Mouse (Mus musculus) spleen, adult 12 weeks (tissue): ENCODE data around the gene Cpt1b.
A peak's percentile ranks its signal among the peaks of the same experiment; 100 is the strongest.

Experiments
- DNase-seq: peaks from one replicate; pipeline ENCODE4 v3.0.0; 2022; ENCODE audit warnings: low spot score

The Cpt1b gene

DNA sequence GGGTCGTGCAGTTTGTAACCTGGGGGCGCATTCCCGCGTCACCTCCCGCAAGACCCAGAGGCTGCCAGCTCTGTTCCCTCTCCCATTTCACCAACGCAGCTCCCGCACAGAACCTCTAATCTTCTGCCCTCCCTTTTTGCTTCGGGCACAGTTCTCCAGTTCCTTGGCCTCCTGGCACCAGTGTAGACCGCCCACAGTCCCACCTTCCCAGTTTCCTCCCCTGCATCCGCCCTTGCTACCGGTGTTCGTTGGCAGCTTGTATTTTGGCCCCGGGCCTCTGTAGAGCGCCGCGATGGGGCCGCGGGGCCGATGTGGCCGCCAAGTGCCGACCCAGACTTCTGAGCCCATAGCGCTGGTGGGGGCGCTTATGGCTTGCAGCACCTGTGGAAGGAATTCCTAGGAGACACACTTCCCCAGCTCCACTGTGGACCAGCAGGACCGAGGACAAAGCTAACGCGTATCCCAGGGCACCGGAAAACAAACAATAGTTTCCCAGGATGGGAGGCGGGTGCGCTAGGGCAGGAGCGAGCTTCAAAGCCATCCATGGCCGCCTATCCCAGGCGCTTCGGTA, 46.7 kb downstream of the Cpt1b start, which contains the start of gene Odf3b:
Odf3b (minus strand) TSS at position 452 of the 571 bp plus-strand sequence.
- DNase-seq = no peak

DNA sequence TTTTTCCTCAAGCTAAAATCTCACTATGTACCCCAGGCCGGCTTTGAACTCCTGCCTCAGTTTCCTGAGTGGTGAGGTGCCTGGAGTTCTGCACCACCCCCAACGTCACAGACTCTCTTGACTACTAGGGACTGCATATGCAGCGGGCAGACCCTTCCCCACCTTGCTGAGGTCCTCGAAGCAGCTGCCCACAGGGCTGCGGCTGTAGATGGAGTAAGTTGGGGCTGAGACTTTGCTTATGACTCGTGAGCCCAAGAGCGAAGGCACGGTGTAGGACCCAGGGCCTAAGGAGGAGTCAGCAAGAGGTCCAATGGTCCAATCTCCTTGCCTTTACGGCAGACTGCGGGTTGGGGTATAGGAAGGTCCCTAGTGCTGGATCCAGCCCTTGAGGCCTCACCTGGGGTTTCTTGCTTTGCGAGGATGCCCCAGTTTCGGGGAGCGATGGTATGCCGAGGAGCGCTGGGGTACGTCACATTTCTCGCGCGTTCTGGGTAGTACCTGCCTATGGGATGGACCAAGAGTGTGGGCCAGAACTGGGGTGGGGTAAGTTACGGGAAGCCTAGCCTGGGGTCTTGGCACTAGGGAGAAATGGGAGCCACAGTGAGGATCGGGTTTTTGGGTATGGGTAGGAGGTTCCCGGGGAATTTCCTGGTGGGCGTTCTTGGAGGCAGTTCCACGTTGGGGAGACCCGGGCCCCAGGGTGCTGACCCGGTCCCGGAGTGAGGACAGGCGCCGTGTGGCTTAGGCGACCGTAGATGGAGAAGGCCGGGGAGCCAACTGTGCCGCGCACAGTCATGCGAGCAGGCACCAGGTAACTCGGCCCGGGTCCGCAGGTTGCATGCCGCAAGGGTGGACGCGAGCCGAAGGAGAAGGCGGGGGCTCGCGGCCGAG, 47.5 kb downstream of the Cpt1b start:
- no peak for DNase-seq

DNA sequence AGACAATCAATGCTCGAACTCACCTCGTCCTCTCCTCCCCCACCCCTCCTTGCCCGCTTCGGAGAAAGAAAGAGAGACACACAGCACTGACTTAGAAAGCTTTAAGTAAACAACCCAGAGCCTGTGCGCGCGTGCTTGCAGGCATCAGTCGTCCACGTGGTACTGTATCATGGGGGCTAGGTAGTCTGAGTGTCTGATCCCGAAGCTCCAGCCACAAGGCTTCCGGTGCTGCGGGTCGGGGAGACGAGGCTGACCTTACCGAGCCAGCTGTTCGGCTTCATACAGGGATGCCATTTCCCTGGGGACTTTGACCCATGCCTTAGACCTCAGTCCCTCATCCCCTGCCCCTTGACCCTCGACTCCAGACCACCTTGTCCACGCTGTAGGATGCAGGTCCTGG, 48.3 kb downstream of the Cpt1b start:
- no peak for DNase-seq

DNA sequence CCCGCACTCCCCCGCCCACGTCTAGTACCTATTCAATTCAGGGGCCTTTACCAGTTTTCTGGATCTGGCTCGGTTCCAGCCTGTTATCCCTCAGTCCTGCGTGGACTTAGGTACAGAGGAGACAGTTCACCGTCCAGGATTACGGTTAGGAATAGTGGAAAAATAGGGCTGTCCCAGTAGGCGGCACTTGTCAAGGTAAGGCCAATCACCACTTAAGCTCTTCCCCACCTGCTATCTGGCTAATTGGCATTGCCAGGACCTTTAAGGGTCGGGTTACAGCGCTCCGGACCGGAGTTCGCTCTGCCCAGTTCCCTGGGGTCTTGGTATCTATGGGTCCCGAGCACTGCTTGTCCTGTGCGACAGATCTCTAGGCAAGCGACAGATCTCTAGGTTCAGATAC, 48.7 kb downstream of the Cpt1b start, which contains the start of gene Tymp:
Tymp (minus strand) TSS at position 83 of the 400 bp plus-strand sequence.
- no peak for DNase-seq

DNA sequence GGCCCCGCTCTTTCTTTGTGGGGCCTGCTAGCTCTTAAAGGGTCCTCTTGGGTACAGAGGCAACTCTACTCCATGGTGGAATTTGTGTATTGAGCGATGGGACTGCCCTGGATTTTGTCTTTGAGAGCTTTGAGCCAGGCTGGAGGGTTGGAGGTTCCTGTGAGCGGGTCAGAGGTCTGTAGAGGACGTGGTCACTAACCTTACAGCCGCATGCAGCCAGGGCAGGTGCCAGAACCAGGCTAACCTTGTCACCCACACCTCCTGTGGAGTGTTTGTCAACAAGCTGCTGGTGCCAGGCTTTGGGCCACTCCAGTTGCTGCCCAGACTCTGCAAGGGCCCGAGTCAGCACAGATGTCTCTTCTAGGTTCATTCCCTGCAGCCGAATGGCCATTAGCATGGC, 49.6 kb downstream of the Cpt1b start:
- DNase-seq = no peak

DNA sequence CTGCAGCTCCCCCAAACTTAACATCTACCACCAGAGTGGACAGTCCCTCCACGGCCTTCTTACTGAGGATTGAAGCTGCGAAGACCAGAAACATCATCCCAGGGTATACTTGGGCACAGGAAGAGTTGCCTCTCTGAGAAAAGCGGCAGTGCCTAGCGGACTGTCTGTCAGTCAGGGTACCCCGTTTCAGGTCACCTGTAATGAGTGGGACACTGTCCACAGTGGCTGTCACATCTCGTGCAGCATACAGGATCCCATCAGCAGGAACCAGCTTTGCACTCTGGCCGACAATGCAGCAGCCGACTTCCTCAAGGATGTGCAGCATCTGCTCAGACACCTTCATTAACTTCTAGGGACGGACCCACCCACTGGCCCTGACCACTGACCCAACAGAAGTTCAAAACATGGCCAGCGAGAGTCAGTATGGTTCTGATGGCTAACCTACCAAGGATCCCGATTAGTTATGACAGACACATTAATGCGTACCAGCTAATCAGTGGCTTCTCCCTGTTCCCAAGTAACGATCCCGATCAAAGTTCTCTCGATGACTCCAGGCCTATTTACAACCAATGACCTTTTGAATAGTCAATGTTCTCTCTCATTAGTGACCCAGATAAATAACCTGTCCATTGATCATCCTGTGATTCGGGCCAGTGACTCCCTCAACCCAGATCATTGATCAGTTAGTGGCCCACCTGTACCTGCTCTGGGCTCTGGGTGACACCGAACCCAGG, 50.7 kb downstream of the Cpt1b start:
- no peak for DNase-seq

DNA sequence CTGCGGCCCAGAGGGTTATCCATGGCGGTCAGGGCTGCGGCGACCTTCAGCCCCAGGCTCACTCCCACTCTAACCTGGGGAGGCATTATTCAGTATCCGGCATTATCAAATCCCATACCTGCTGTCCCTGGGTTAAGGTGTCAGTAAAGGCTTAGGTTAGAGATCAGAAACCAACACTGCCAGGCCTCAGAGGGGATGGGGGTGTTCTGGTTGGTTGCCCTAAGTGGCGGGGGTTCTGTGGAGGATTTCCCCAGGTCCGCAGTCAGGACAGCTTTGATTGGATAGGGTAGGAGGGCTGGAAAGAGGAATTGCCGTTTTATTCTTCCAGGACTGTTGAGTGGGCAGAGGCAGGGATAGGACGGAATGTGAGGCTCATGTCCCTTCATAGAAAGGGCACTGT, 51.3 kb downstream of the Cpt1b start:
- DNase-seq = no peak

DNA sequence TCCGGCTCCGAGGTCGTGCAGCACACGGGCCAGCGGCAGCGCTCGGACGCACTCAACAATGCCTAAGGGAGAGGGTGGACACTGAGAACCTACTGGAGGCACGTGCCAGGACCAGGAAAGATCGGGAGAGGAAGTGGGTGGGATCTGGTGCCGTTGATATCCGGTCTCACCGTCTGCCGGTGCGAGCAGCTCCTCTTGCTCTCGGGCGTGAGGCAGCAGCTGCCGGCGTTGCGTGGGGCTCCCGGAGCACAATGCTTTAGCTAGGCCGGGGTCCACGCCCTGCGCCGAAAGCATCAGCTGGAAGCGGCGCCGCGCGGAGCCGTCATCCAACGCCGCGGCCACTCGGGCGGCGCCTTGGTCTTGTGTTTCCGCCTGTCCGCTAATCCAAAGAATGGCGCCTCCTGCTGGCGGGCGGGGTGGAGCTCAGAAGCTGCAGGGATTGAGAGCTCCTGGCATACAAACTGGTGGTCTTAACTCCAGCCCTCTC, 51.9 kb downstream of the Cpt1b start, which contains the start of gene Sco2:
Sco2 (minus strand) TSS at position 85 of the 487 bp plus-strand sequence.
- DNase-seq = peak; percentile 83

DNA sequence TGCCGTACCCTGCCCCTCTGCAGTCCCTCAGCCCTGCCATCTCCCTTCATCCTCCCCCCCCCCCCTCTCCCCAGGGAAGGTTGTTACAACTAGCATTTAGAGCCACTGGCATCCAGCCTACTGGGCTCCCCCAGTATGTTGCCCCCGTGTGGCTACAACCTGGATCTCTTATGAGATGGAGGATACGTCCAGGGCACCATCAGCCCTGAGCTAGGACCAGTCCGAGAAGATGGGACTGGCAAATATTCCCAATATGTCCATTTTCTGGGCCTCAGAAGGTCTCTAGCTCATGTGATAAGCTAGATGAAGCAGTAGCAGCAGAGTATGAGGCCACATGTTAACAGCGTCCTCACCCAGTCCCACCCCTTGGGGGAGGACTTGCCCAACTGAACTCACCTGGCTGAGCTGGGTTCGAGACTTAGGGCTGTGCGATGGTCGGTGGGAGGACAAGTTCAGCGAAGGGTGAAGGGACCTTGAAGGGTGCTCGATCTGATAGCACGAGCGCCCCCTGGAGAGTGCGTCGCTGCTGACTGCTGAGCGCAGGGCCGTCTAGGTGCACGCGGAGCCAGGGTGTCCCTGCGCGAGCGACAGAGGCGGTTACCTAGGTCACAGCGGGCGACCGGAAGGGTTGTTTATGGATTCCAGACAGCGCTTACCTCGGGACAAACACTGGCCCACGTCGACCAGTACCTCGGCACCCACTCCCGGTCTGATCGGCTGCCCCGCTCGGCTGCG, 52.5 kb downstream of the Cpt1b start:
- peak; percentile 80 for DNase-seq

DNA sequence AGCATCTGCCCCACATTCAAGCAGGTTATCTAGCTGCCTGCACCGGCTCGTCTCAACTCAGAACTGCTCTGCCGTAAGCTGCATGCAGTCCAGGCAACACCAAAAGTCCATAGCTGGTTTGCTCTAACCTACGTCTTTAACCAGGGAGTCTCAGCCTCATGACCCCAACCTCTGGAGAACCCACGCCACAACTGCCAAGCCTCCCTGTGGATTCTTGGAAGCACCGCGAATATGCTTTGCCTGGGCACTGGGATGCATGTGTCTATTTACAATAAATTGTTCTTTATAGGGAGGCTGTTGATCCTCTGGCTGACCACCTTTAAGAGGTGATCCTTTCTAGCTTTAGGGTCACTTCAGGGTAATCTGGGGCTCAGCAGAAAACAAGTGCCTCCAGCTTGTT, 53.1 kb downstream of the Cpt1b start:
- no peak for DNase-seq

DNA sequence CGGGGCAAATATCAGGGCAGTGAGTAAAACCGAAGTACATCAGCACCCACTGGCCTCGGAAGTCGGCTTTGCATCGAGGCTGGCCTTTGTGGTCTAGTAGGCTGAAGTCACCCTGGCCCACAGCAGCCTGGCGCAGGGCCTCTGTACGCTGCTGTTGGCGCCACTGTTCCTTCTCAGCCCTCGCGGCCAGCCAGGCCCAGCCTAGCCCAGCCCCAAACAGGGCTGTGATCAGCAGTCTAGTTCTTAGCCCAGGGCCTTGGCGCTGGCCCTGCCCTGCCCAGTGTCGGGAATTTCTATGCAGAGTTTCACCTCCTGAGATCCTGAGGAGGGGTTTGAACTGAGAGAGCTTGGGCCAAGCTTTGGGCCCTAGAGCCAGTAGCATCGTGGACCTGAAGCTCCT, 53.6 kb downstream of the Cpt1b start:
- DNase-seq = no peak
